Mouse (Mus musculus): ENCODE measurements around the gene Adamtsl1.

DNA sequence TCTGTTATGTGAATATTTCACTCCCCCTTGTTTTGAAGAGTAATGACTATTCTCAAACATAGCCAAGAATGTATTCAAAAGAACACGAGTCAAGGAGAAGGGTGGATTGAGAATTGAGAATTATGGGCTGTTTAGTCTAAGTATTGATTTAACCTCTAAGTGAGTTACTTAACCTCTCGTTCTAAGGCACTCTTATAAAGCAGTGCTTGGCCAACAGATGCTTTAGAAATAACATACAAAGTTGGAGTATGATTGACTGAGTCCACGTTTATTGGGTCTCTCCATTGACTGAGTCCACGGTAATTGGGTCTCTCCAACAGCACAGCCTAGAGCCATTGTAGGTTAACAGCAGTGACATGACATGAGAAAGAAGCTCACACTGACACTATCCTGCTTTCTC lies 226.5 kb downstream of the Adamtsl1 start:
- TF ChIP-seq CTCF (IDR thresholded peaks at IDR 0.05; ENCODE audit: low read depth) (no peak), EP300 (IDR thresholded peaks at IDR 0.05; ENCODE audit: low read depth) (no peak)

Measured in liver, postnatal 0 days (tissue).